Mouse (Mus musculus): ENCODE data around the gene Fam171a1. TPM values are rescaled to one million over a fixed set of nuclear protein-coding genes. Genes with fewer than 3 reads are reported as not detected.
A peak's percentile ranks its signal among the peaks of the same experiment; 100 is the strongest.
"Not testable (repeated sequence)": the region's sequence is repeated elsewhere in the genome, so short reads cannot be mapped to it uniquely, and the experiment has no call there.

Gene Fam171a1
- polyA plus RNA-seq, 1 experiment from 2014 or later, result 7.6 TPM

- H3K9me3 ChIP-seq (replicated peaks); H3K9ac ChIP-seq; H3K27ac ChIP-seq; H3K4me3 ChIP-seq; H3K27me3 ChIP-seq (replicated peaks); ATAC-seq; H3K36me3 ChIP-seq; H3K4me2 ChIP-seq: not testable (repeated sequence)
- peaks cover 15% of the 10 kb centered on the region; the same call in 1 of the 2 replicates for H3K4me1 ChIP-seq
- 81% methylated on average over 4 of the region's 4 CpGs for WGBS (ENCODE audit: insufficient replicate concordance)
These were observed 62.0 kb downstream of the Fam171a1 start for GRCm38 (mm10) chr2:3175988-3176387.

DNA sequence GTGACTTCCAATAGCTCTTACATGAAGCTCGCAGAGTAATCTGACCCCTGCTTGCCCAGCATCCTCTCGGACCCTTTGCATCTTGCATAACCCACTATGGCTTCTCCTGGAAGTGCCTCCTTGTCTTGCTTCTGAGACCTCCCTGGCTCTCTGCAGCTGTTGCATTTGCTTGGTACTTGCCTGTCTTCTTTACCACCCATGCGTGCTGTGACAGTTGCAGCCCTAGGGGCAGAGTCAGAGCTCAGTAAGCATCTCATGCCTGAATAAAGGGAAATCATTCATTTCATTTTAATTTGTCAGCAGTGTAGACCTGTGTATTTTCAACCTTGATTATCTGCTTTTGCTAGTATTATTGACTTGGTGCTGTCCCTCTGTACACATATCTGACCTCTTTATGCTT is 62.7 kb downstream of the Fam171a1 start:
- H3K27me3 ChIP-seq (replicated peaks), result no peaks in the 10 kb centered on the region
- no peak for ATAC-seq

GRCm38 (mm10) chr2:3180550-3180949 is 66.5 kb downstream of the Fam171a1 start:
- Histone ChIP-seq H3K27me3 (replicated peaks) (no peaks in the 10 kb centered on the region), H3K4me3 (no peak overlapping the region), H3K4me2 (no peak overlapping the region), H3K36me3 (no peaks in the 10 kb centered on the region), H3K27ac (no peak overlapping the region), H3K4me1 (no peaks in the 10 kb centered on the region), H3K9me3 (replicated peaks) (no peaks in the 10 kb centered on the region), H3K9ac (no peak overlapping the region)
- no peak for ATAC-seq
- 66% methylated on average over 4 of the region's 4 CpGs for WGBS (ENCODE audit: insufficient replicate concordance)

More for the DNA sequence above, 62.7 kb downstream of the Fam171a1 start:
- 86% methylated on average over 3 of the region's 3 CpGs for WGBS (ENCODE audit: insufficient replicate concordance)
- Histone ChIP-seq H3K9me3 (replicated peaks) (no peaks in the 10 kb centered on the region), H3K4me2 (no peak overlapping the region), H3K36me3 (no peaks in the 10 kb centered on the region), H3K27ac (no peak overlapping the region), H3K4me3 (no peak overlapping the region), H3K4me1 (peaks cover 12% of the 10 kb centered on the region; the same call in 1 of the 2 replicates), H3K9ac (no peak overlapping the region)

DNA sequence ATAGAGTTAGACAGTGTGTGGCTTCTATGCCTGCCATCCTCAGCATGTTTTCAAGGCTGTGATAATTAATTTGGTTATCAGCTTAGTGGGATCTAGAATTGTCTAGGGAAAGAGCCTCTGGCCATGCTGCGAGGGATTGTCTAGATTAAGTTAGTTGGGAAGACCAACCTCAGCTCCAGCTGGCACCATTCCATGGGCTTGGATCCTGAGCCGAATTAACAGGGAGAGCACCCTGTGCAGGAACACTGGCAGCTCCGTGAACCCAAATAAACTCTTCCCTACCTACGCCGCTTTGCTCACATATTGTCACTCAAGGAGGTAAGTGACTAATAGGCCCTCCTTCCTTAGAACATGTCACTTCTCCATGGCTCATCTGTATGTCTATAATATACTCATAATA is 69.6 kb downstream of the Fam171a1 start:
- no peak overlapping the region for H3K9ac ChIP-seq
- no peak for ATAC-seq
- H3K4me3 ChIP-seq, result no peak overlapping the region
- 83% methylated on average over 5 of the region's 5 CpGs for WGBS (ENCODE audit: insufficient replicate concordance)
- no peak overlapping the region for H3K4me2 ChIP-seq
- no peaks in the 10 kb centered on the region for H3K36me3 ChIP-seq
- H3K27ac ChIP-seq, result no peak overlapping the region
- no peaks in the 10 kb centered on the region for H3K27me3 ChIP-seq (replicated peaks)
- H3K9me3 ChIP-seq (replicated peaks), result no peaks in the 10 kb centered on the region
- H3K4me1 ChIP-seq, result 0 out of 2 replicates have a peak, but pooled peaks cover 3% of the 10 kb centered on the region

DNA sequence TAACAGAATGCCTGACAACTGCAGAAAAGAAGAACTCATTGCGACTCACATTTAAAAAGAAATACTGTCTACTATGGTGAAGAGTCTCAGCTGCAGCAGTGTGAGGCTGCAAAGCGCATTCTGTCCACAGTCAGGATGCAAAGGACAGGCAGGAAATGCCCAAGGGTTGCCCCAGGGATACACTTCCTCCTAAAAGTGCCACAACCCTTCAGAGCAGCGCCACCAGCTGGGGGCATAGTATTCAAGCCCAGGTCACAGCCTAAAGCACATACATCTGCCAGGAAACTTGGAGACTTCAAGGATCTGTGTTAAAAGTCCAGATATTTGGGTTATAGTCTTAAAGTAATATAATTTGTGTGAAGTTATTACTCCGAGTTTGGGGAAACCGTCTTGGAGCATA is 71.3 kb downstream of the Fam171a1 start:
- no peak overlapping the region for H3K4me2 ChIP-seq
- WGBS (ENCODE audit: insufficient replicate concordance), result 59% methylated on average over 5 of the region's 5 CpGs
- no peaks in the 10 kb centered on the region for H3K27me3 ChIP-seq (replicated peaks)
- no peak overlapping the region for H3K4me3 ChIP-seq
- ATAC-seq, result no peak
- no peak overlapping the region for H3K27ac ChIP-seq
- 0 out of 2 replicates have a peak, but pooled peaks cover 6% of the 10 kb centered on the region for H3K4me1 ChIP-seq
- H3K36me3 ChIP-seq, result no peaks in the 10 kb centered on the region
- H3K9me3 ChIP-seq (replicated peaks), result no peaks in the 10 kb centered on the region
- H3K9ac ChIP-seq, result no peak overlapping the region

DNA sequence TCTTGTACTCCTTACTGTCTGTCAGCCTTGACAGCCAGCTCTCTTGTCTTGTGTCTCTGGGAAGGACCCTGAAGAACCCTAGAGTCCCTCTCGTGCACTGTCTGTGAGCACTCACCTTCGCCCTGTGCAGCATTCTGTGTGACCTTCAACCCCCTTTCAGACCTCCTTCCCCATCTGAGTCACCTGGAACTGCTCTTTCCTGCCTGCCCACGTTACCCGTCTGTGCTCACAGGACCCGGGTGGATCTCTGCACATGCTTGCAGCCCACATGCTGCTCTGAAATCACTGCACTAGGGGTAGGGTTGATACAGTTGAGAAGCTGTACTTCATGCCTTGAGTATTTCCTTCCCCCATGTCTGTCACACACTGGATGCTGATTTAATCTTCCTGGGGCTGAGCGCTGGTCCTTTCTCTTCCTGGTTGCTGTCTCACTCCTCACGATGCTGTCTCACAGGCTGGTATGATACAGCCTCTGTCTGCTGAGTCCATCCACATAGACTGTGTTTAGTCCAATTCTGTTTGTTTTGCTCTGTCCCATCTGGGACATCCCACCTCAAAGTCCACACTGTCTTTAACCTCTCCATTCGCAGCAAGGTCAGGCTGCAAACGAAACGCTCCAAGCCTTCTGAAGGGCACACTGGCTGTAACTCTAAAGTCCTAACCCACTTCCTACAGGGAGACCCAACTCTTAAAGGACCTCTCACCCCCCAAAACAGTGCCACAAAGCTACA is 74.9 kb downstream of the Fam171a1 start:
- Histone ChIP-seq H3K9ac (no peak overlapping the region), H3K9me3 (replicated peaks) (no peaks in the 10 kb centered on the region)
- 69% methylated on average over 10 of the region's 10 CpGs for WGBS (ENCODE audit: insufficient replicate concordance)

GRCm38 (mm10) chr2:3191149-3191548 is 77.1 kb downstream of the Fam171a1 start:
- Histone ChIP-seq H3K9me3 (replicated peaks) (no peaks in the 10 kb centered on the region), H3K4me1 (0 out of 2 replicates have a peak, but pooled peaks cover 6% of the 10 kb centered on the region), H3K4me2 (no peak overlapping the region), H3K9ac (no peak overlapping the region), H3K36me3 (no peaks in the 10 kb centered on the region), H3K4me3 (no peak overlapping the region), H3K27me3 (replicated peaks) (no peaks in the 10 kb centered on the region), H3K27ac (no peak overlapping the region)
- ATAC-seq, result peak; percentile 44; the same call in 1 of the 2 replicates
- WGBS (ENCODE audit: insufficient replicate concordance), result 76% methylated on average over 6 of the region's 6 CpGs

More for the DNA sequence above, 74.9 kb downstream of the Fam171a1 start:
- Histone ChIP-seq H3K4me1 (0 out of 2 replicates have a peak, but pooled peaks cover 6% of the 10 kb centered on the region), H3K4me2 (no peak overlapping the region), H3K36me3 (no peaks in the 10 kb centered on the region), H3K27ac (no peak overlapping the region), H3K4me3 (no peak overlapping the region), H3K27me3 (replicated peaks) (no peaks in the 10 kb centered on the region)
- peak; percentile 40; the same call in 1 of the 2 replicates for ATAC-seq

GRCm38 (mm10) chr2:3195511-3195910 is 81.5 kb downstream of the Fam171a1 start:
- H3K36me3 ChIP-seq, result no peaks in the 10 kb centered on the region
- H3K27me3 ChIP-seq (replicated peaks), result no peaks in the 10 kb centered on the region
- no peak overlapping the region for H3K27ac ChIP-seq
- H3K4me3 ChIP-seq, result no peak overlapping the region
- no peaks in the 10 kb centered on the region for H3K9me3 ChIP-seq (replicated peaks)
- WGBS (ENCODE audit: insufficient replicate concordance), result 77% methylated on average over 5 of the region's 5 CpGs
- H3K4me1 ChIP-seq, result no peaks in the 10 kb centered on the region
- no peak for ATAC-seq
- no peak overlapping the region for H3K9ac ChIP-seq
- H3K4me2 ChIP-seq, result no peak overlapping the region

DNA sequence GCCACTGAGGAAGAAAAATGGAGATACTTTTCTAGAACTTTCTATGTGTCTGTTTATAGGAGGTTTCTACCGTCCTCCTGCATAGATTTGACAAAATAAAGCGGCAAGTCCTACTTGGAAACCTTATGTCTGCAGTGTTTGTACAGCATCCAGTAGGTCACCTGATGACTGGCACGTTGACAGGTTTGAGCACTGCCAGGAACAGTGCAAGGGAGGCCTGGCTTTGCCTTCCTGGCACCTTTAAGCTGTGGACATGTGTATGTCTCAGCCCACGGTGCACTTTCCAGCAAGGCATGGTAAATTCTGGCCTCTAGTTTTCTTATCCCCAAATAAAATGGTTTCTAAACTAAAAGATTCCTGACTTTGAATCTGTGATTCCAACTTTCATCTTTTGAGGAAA is 86.4 kb downstream of the Fam171a1 start:
- Histone ChIP-seq H3K27ac (no peak overlapping the region), H3K4me2 (no peak overlapping the region), H3K9me3 (replicated peaks) (no peaks in the 10 kb centered on the region), H3K4me3 (no peak overlapping the region), H3K36me3 (0 out of 2 replicates have a peak, but pooled peaks cover 2% of the 10 kb centered on the region), H3K4me1 (no peaks in the 10 kb centered on the region), H3K9ac (no peak overlapping the region), H3K27me3 (replicated peaks) (no peaks in the 10 kb centered on the region)
- WGBS (ENCODE audit: insufficient replicate concordance), result 76% methylated on average over 4 of the region's 4 CpGs
- ATAC-seq, result no peak

- H3K9me3 ChIP-seq (replicated peaks), result no peaks in the 10 kb centered on the region
- no peak overlapping the region for H3K9ac ChIP-seq
- 74% methylated on average over 9 of the region's 9 CpGs for WGBS (ENCODE audit: insufficient replicate concordance)
- no peak for ATAC-seq
- H3K27me3 ChIP-seq (replicated peaks), result no peaks in the 10 kb centered on the region
- H3K36me3 ChIP-seq, result 0 out of 2 replicates have a peak, but pooled peaks cover 2% of the 10 kb centered on the region
- H3K4me2 ChIP-seq, result no peak overlapping the region
- H3K4me1 ChIP-seq, result no peaks in the 10 kb centered on the region
- no peak overlapping the region for H3K4me3 ChIP-seq
- no peak overlapping the region for H3K27ac ChIP-seq
These were observed 93.1 kb downstream of the Fam171a1 start for GRCm38 (mm10) chr2:3206975-3207642.

DNA sequence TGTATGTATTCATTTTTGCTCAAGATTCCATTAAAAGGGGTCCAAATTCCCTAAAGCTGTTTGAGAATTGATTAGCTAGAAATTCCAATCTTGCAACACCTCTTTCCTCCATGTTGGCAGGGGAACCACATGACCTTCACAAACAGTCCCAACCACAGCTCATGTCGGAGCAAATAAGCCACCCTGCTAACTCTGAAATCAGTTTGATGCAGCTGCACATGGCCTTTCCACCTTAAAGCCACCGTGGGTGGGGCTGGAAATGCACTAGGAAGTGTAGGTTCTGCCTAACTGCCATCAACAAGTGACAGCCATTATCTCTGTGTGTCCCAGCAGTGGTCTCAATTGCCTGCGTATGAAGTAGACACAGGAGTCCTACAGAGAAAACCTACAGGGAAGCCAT is 101.5 kb downstream of the Fam171a1 start:
- Histone ChIP-seq H3K9ac (no peak overlapping the region), H3K4me2 (no peak overlapping the region), H3K27me3 (replicated peaks) (no peaks in the 10 kb centered on the region), H3K9me3 (replicated peaks) (no peaks in the 10 kb centered on the region), H3K27ac (no peak overlapping the region), H3K4me3 (no peak overlapping the region), H3K36me3 (no peaks in the 10 kb centered on the region), H3K4me1 (no peaks in the 10 kb centered on the region)
- peak; percentile 32; the same call in 1 of the 2 replicates for ATAC-seq
- 27% methylated on average over 3 of the region's 3 CpGs for WGBS (ENCODE audit: insufficient replicate concordance)

GRCm38 (mm10) chr2:3216617-3217016 is 102.6 kb downstream of the Fam171a1 start:
- Histone ChIP-seq H3K9me3 (replicated peaks) (no peaks in the 10 kb centered on the region), H3K9ac (no peak overlapping the region), H3K4me3 (no peak overlapping the region), H3K4me1 (no peaks in the 10 kb centered on the region), H3K27me3 (replicated peaks) (no peaks in the 10 kb centered on the region), H3K4me2 (no peak overlapping the region), H3K27ac (no peak overlapping the region), H3K36me3 (no peaks in the 10 kb centered on the region)
- 77% methylated on average over 10 of the region's 10 CpGs for WGBS (ENCODE audit: insufficient replicate concordance)
- ATAC-seq, result no peak
